Mouse (Mus musculus) cerebellum, adult 2 months (tissue): Measurements from ENCODE around the gene Pgm2.

ENCODE experiments used
- CTCF ChIP-seq: fragments of 200-500 bp; IDR thresholded peaks from 2 replicates; pipeline ENCODE4 v1.5.1; 2011; ENCODE audit warnings: low read depth, mild to moderate bottlenecking, control low read depth, low read length, moderate library complexity, borderline replicate concordance; ENCODE audit not compliant: insufficient read depth
- POLR2A ChIP-seq: fragments of 200-500 bp; IDR thresholded peaks from 2 replicates; pipeline ENCODE4 v1.6.1; 2011; ENCODE audit warnings: low read length, control low read depth, borderline replicate concordance; ENCODE audit not compliant: insufficient read depth

GRCm38 (mm10) chr5:64064401-64064800 lies 28.3 kb upstream of the Pgm2 start:
- TF ChIP-seq CTCF (no peak), POLR2A (no peak)
